Mouse (Mus musculus) lung, postnatal 25 days (tissue): ENCODE measurements around the gene Aco2.

Experiments used
- DNase-seq: peaks from one replicate; pipeline ENCODE4 v3.0.0; 2022; ENCODE audit warnings: low spot score

Gene Aco2

GRCm38 (mm10) chr15:81872262-81873136, at the start of gene Aco2:
Aco2 (plus strand) TSS chr15:81872309.
- peak; percentile 99 for DNase-seq

DNA sequence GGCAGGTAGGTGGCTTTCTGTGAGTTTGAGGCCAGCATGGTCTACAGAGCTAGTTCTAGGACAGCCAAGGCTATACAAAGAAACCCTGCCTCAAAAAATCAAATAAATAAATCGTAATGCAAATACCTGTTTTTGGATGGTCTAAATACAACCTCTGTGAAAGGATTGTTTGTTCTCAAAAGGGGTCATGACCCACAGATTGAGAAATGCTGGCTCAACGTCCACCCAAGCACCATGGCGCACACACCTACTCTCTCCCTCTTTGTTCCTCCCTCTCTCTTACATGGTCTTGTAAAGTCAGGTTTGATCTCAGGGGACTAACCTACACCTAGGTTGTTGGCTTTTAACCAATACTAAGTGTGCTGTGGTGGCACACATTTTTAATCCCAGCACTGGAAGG, 49.5 kb upstream of the Aco2 start:
- no peak for DNase-seq

GRCm38 (mm10) chr15:81824832-81825231, 47.3 kb upstream of the Aco2 start:
- DNase-seq: no peak

GRCm38 (mm10) chr15:81828426-81829207, 43.5 kb upstream of the Aco2 start:
- no peak for DNase-seq

- DNase-seq: no peak
Measured at GRCm38 (mm10) chr15:81829208-81829580, 42.9 kb upstream of the Aco2 start.

- no peak for DNase-seq
Measured at GRCm38 (mm10) chr15:81830530-81830929, 41.6 kb upstream of the Aco2 start.

GRCm38 (mm10) chr15:81831136-81831825, 40.8 kb upstream of the Aco2 start:
- DNase-seq: peak; percentile 96

GRCm38 (mm10) chr15:81832219-81832618, 39.9 kb upstream of the Aco2 start:
- no peak for DNase-seq

- no peak for DNase-seq
Measured at GRCm38 (mm10) chr15:81833481-81833880, 38.6 kb upstream of the Aco2 start.

DNA sequence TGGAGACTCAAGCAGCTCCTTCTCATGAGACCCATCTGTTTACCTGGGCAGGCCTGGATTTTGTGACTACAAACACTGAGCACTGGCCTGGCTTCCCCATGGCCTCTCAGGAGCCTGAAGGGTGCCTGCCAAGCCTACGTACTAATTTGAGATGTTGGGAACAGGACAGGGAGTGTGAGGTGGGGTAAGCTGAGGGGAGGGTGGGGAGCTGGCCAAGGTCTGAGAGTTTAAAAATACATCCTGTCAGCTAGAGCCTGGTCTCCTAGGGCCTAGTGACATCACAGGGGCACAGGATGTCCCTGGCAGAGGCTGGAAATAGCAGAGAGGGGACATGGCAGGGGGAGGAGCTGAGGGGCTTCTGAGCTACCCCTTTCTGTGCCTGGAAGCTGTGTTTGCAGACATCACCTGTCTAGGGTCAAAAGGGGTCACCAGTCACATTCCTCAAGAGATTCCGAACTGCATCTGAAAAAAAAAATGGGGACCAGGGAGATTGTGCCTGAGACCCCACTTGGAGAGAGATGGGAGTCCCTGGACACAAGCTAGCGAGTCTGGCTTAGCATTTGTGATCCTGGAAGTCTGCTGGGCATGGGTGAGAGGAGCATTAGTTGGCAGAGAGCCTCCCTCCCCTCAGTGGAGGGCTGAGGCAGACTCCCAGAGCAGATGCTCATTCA, 37.8 kb upstream of the Aco2 start:
- no peak for DNase-seq

- DNase-seq: no peak
Measured at GRCm38 (mm10) chr15:81835007-81835880, 36.9 kb upstream of the Aco2 start.

GRCm38 (mm10) chr15:81836124-81836821, 35.8 kb upstream of the Aco2 start:
- DNase-seq: peak; percentile 96

DNA sequence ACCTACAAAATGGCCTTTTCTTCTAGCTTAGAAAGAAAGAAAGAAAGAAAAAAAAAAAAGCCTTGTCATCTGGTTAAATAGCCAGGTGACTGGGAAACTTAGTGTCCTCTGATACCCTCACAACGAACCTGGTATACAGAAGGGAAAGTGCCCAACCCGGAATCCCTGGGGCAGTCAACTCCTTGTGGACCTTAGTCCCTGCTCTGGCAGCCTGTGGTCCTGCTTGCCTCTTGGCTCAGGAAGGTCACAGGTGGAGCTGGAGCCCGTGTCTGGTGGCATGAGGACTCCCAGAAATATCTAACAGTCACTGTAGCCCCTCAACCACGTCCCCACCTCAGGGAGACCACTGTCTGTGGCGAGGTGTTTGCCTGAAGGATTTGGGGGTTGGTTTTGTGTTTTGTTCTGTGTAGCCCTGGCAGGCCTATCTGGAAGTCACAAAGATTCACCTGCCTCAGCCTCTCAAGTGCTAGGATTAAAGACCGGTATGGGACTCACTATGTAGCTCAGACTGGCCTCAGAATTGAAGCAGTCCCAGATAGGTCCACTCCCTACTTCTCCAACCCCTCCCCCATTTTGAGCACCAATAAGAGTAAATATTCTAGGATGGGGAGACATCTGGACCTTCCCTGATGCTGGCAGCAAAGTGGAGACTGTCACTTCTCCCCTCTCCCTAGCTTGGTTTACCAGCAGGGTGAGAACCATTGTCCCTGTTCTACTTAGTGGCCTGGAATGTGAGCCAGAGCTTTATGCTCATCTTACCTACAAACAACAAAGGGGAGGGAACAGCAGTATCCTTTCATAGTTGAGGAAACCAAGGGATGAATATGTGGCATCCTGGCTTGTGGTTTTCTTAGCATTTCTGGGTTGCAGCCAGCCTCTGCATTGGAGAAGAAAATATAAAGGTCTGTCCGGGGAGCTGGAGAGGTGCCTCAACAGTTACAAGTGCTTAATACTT, 34.9 kb upstream of the Aco2 start:
- no peak for DNase-seq

GRCm38 (mm10) chr15:81838554-81839235, 33.4 kb upstream of the Aco2 start:
- peak; percentile 61 for DNase-seq

DNA sequence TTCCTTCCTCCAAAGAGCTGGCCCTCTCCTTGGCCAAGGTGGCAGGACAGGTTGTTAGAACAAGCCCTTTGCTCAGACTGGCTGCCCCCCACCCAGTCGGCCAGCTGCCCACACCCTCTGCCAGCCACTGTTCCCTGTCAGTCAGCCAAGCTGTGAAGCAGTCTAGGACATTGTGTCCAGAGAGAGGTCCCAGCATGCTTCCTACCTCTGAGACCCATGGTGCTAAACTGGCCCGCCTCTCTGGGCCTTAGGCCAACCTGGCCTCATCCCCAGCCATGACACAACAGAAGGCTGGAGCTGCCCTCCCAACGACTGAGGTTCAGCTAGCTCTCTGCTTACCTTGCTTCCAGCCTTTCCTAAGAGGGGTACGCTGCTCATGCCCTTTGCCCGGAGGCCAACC, 32.5 kb upstream of the Aco2 start:
- peak; percentile 94 for DNase-seq

- DNase-seq: no peak
Measured at GRCm38 (mm10) chr15:81840306-81840705, 31.8 kb upstream of the Aco2 start.

- no peak for DNase-seq
Measured at GRCm38 (mm10) chr15:81842275-81842674, 29.8 kb upstream of the Aco2 start.

DNA sequence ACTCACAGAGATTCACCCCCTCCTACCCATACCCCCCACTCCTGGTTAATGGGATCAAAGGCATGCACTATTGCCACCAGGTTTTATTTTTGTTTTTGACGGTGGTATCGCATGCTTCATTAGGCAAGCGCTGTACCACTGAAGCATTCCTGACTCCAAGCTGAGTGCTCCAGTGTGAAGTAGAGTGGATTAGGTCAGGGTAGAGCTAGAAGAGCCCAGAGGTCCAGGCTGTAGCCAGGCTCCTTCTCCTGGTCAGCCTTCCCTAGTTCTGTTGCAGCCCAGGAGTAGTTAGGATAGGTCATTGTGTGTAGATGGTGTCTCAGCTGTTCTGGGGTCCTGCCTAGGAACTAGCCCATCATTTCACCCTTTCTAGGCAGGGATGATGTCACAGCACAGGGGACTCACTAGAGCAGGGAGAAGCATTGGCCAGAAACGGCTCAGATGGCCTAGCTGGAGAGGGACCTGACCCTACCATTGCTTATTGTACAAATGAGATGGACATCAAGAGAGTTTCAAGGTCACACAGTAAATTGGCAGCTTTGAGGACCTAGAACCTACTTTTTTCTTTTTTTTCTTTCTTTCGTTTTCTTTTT, 27.0 kb upstream of the Aco2 start:
- no peak for DNase-seq
